Comparison of ENCODE assay signal across 16 mouse cellular contexts in genomic region chr12:91802586-91803206, GRCm38 (mm10).
"Had no signal": no experiment of that assay in that cellular context is flagged by ENCODE, and none has a peak within 500 bp of the region (broad histone marks: within the 10 kb centered on the region; RNA-seq: fewer than 3 reads in every experiment).

No protein-coding gene starts in this region.

- DNase-seq: lung, adult 18-20 months; lung, embryonic 14.5 days; lung, postnatal 10 days; lung, postnatal 4 days; retina, postnatal 1 day; right cerebral cortex, postnatal 4 days; thymus, adult 18-20 months; thymus, postnatal 14 days; thymus, postnatal 36 days had no signal

- H3K4me3 ChIP-seq: midbrain, embryonic 10.5 days; midbrain, embryonic 13.5 days; myocyte; neural tube, embryonic 13.5 days; neural tube, embryonic 15.5 days had no signal

- H3K27me3 ChIP-seq: midbrain, embryonic 13.5 days; neural tube, embryonic 15.5 days had no signal

- H3K4me1 ChIP-seq: midbrain, embryonic 13.5 days; neural tube, embryonic 13.5 days; neural tube, embryonic 15.5 days had no signal

- H3K27ac ChIP-seq: liver, embryonic 14.5 days; midbrain, embryonic 10.5 days; midbrain, embryonic 13.5 days; neural tube, embryonic 13.5 days; neural tube, embryonic 15.5 days had no signal

- ATAC-seq: midbrain, embryonic 13.5 days; midbrain, embryonic 16.5 days had no signal
